Mouse (Mus musculus): ENCODE data around the gene Dok3. TPM values are rescaled to one million over a fixed set of nuclear protein-coding genes. Genes with fewer than 3 reads are reported as not detected.
"Not testable (repeated sequence)": the region's sequence is repeated elsewhere in the genome, so short reads cannot be mapped to it uniquely, and the experiment has no call there.

The Dok3 gene
- total RNA-seq (2021) = 1 to 10 TPM; 1.6 to 3.3 TPM
- long read RNA-seq, experiment 1 = 0 reads
- long read RNA-seq, experiment 2 = 0 reads

GRCm38 (mm10) chr13:55529198-55529915 lies at the start of gene Dok3:
Gene Dok3 (minus strand): TSS chr13:55529296.
- no peak for DNase-seq

- DNase-seq = no peak
These were observed 49.0 kb upstream of the Dok3 start for GRCm38 (mm10) chr13:55578086-55578485.

GRCm38 (mm10) chr13:55576872-55577271 lies 47.8 kb upstream of the Dok3 start:
- not testable (repeated sequence) for DNase-seq

- no peak for DNase-seq
These were observed 46.8 kb upstream of the Dok3 start for GRCm38 (mm10) chr13:55575932-55576331.

GRCm38 (mm10) chr13:55574321-55574720 lies 45.2 kb upstream of the Dok3 start:
- no peak for DNase-seq

GRCm38 (mm10) chr13:55573432-55573831 lies 44.3 kb upstream of the Dok3 start, which contains the start of gene Tmed9:
Gene Tmed9 (plus strand): TSS chr13:55573732.
- no peak for DNase-seq

GRCm38 (mm10) chr13:55571977-55572376 lies 42.9 kb upstream of the Dok3 start:
- no peak for DNase-seq

- DNase-seq = peak; percentile 95 to 99
These were observed 42.1 kb upstream of the Dok3 start, which contains the start of gene Fam193b for GRCm38 (mm10) chr13:55571027-55571751. Gene Fam193b (minus strand): TSS chr13:55571120.

GRCm38 (mm10) chr13:55570286-55570973 lies 41.3 kb upstream of the Dok3 start:
- DNase-seq = peak; percentile 29 to 57

GRCm38 (mm10) chr13:55569726-55570285 lies 40.7 kb upstream of the Dok3 start:
- peak; percentile 18 to 27 for DNase-seq

GRCm38 (mm10) chr13:55568524-55568923 lies 39.4 kb upstream of the Dok3 start:
- DNase-seq = not testable (repeated sequence)

- no peak for DNase-seq
These were observed 38.9 kb upstream of the Dok3 start for GRCm38 (mm10) chr13:55567949-55568348.

- no peak for DNase-seq
These were observed 37.9 kb upstream of the Dok3 start for GRCm38 (mm10) chr13:55567001-55567400.

- DNase-seq = no peak
These were observed 34.3 kb upstream of the Dok3 start for GRCm38 (mm10) chr13:55563266-55563879.

GRCm38 (mm10) chr13:55557499-55557898 lies 28.4 kb upstream of the Dok3 start:
- no peak for DNase-seq

GRCm38 (mm10) chr13:55555921-55556320 lies 26.8 kb upstream of the Dok3 start:
- no peak for DNase-seq

GRCm38 (mm10) chr13:55549061-55549460 lies 20.0 kb upstream of the Dok3 start:
- DNase-seq = no peak

GRCm38 (mm10) chr13:55548426-55548825 lies 19.3 kb upstream of the Dok3 start:
- no peak for DNase-seq

GRCm38 (mm10) chr13:55547916-55548315 lies 18.8 kb upstream of the Dok3 start:
- no peak for DNase-seq

GRCm38 (mm10) chr13:55544792-55545191 lies 15.7 kb upstream of the Dok3 start:
- no peak for DNase-seq

- DNase-seq = no peak
These were observed 14.4 kb upstream of the Dok3 start for GRCm38 (mm10) chr13:55543447-55543846.

- DNase-seq = no peak
These were observed 13.8 kb upstream of the Dok3 start for GRCm38 (mm10) chr13:55542891-55543290.
